Mouse (Mus musculus) layer of hippocampus, adult 6 months (tissue): ENCODE results near the gene Cux2. TPM values are rescaled to one million over a fixed set of nuclear protein-coding genes. Genes with fewer than 3 reads are reported as not detected.

Source experiments
- long read RNA-seq, 2 experiments: library from polyadenylated mRNA; unstranded; transcript quantifications; one replicate each; pipeline ENCODE4 v2.0.0; 2019 to 2020
- microRNA-seq: library from miRNA; unstranded; fragments of <30 nt; microRNA quantifications from one replicate; pipeline ENCODE4 v1.2.0, GENCODE M21; 2020
- polyA plus RNA-seq: library from polyadenylated mRNA; unstranded; fragments of <200 nt; fragmentation: Nextera tagmentation; gene quantifications from 2 replicates; pipeline ENCODE4 v1.2.3, GENCODE M21; 2021

The Cux2 gene
- 5.0 and 6.2 TPM in 2 replicates for polyA plus RNA-seq
- long read RNA-seq, experiment 1, partial matches to known transcripts: 2 of 16 reads
- long read RNA-seq, experiment 1, other reads (novel, unspliced or antisense): 14 of 16 reads
- long read RNA-seq, experiment 2, full-length matches to known transcripts: 2 of 17 reads
- long read RNA-seq, experiment 2, partial matches to known transcripts: 4 of 17 reads
- long read RNA-seq, experiment 2, other reads (novel, unspliced or antisense): 11 of 17 reads

GRCm38 (mm10) chr5:122050017-122050831 lies at the start of gene Cux2:
TSS of gene Cux2 (minus strand) at chr5:122050102.

GRCm38 (mm10) chr5:121848743-121849142 lies 201.2 kb downstream of the Cux2 start, which contains the start of gene Pheta1:
TSS of gene Pheta1 (plus strand) at chr5:121848984.

GRCm38 (mm10) chr5:121837441-121838340 lies 212.2 kb downstream of the Cux2 start, which contains the start of gene Sh2b3:
TSS of gene Sh2b3 (minus strand) at chr5:121837646.

Small RNA genes within 50 kb of the gene (microRNA-seq; reads per million reads assigned to microRNA genes)
- gene Mir7031: 9.7 reads per million, percentile 31 among the genes with 10 or more reads in this experiment

Other genes with a start within 250 kb of the Cux2 start
- gene Sh2b3, start 212.5 kb downstream of the Cux2 start, polyA plus RNA-seq: 7.7 and 10.1 TPM in 2 replicates
- 5.0 and 5.3 TPM in 2 replicates for gene Pheta1, start 201.1 kb downstream of the Cux2 start, polyA plus RNA-seq
- gene Myl2, start 50.8 kb upstream of the Cux2 start, polyA plus RNA-seq: 2.2 and 2.8 TPM in 2 replicates
- gene Ccdc63, start 90.7 kb upstream of the Cux2 start, polyA plus RNA-seq: 0.18 TPM in 1 of 2 replicates, not detected in the other
- gene Ppp1cc, start 108.2 kb upstream of the Cux2 start, polyA plus RNA-seq: 32.0 and 37.7 TPM in 2 replicates
- gene Hvcn1, start 156.7 kb upstream of the Cux2 start, polyA plus RNA-seq: 3.3 and 3.6 TPM in 2 replicates
- gene Tctn1, start 214.4 kb upstream of the Cux2 start, polyA plus RNA-seq: 1.6 and 2.0 TPM in 2 replicates
- gene Pptc7, start 234.3 kb upstream of the Cux2 start, polyA plus RNA-seq: 6.9 and 7.2 TPM in 2 replicates